Mouse (Mus musculus) A20 (cell line): ENCODE results near the gene Mrtfa.
"Not testable (repeated sequence)": the region's sequence is repeated elsewhere in the genome, so short reads cannot be mapped to it uniquely, and the experiment has no call there.

Source experiments
- DNase-seq: peaks from one replicate; pipeline ENCODE4 v3.0.0-alpha.2; 2011; ENCODE audit warnings: low read depth, low spot score

The Mrtfa gene

GRCm38 (mm10) chr15:81190630-81191178, at the start of gene Mrtfa:
Gene Mrtfa (minus strand): TSS chr15:81190757.
- peak; percentile 100 for DNase-seq

GRCm38 (mm10) chr15:81239794-81240343, 49.3 kb upstream of the Mrtfa start:
- no peak for DNase-seq

GRCm38 (mm10) chr15:81239261-81239660, 48.7 kb upstream of the Mrtfa start:
- peak; percentile 73 for DNase-seq

GRCm38 (mm10) chr15:81237471-81237870, 46.9 kb upstream of the Mrtfa start:
- no peak for DNase-seq

GRCm38 (mm10) chr15:81236062-81236461, 45.5 kb upstream of the Mrtfa start:
- no peak for DNase-seq

- no peak for DNase-seq
These were observed 44.7 kb upstream of the Mrtfa start, which contains the start of gene Mchr1 for GRCm38 (mm10) chr15:81235086-81235920. Gene Mchr1 (plus strand): TSS chr15:81235499.

- DNase-seq, result no peak
These were observed 40.8 kb upstream of the Mrtfa start for GRCm38 (mm10) chr15:81231325-81231724.

- DNase-seq, result no peak
These were observed 39.2 kb upstream of the Mrtfa start for GRCm38 (mm10) chr15:81229791-81230190.

GRCm38 (mm10) chr15:81228258-81228657, 37.7 kb upstream of the Mrtfa start:
- DNase-seq, result no peak

- DNase-seq, result no peak
These were observed 36.7 kb upstream of the Mrtfa start for GRCm38 (mm10) chr15:81227275-81227674.

GRCm38 (mm10) chr15:81226796-81227195, 36.2 kb upstream of the Mrtfa start:
- DNase-seq, result no peak

- DNase-seq, result no peak
These were observed 35.2 kb upstream of the Mrtfa start for GRCm38 (mm10) chr15:81225732-81226131.

- no peak for DNase-seq
These were observed 34.5 kb upstream of the Mrtfa start for GRCm38 (mm10) chr15:81225016-81225415.

GRCm38 (mm10) chr15:81221446-81221845, 30.9 kb upstream of the Mrtfa start:
- DNase-seq, result no peak

- DNase-seq, result not testable (repeated sequence)
These were observed 29.5 kb upstream of the Mrtfa start for GRCm38 (mm10) chr15:81220051-81220450.

- DNase-seq, result peak; percentile 44
These were observed 28.5 kb upstream of the Mrtfa start for GRCm38 (mm10) chr15:81219054-81219453.

- DNase-seq, result no peak
These were observed 26.5 kb upstream of the Mrtfa start for GRCm38 (mm10) chr15:81216906-81217653.

GRCm38 (mm10) chr15:81212976-81213375, 22.4 kb upstream of the Mrtfa start:
- no peak for DNase-seq

GRCm38 (mm10) chr15:81210496-81210895, 19.9 kb upstream of the Mrtfa start:
- peak; percentile 88 for DNase-seq

GRCm38 (mm10) chr15:81202462-81202861, 11.9 kb upstream of the Mrtfa start:
- DNase-seq, result no peak

- DNase-seq, result peak; percentile 89
These were observed 8.9 kb upstream of the Mrtfa start for GRCm38 (mm10) chr15:81199372-81199959.

GRCm38 (mm10) chr15:81198447-81198846, 7.9 kb upstream of the Mrtfa start:
- peak; percentile 49 for DNase-seq
